Mouse (Mus musculus): ENCODE results near the gene Nipsnap2.
"Not testable (repeated sequence)": the region's sequence is repeated elsewhere in the genome, so short reads cannot be mapped to it uniquely, and the experiment has no call there.

Nipsnap2 gene

GRCm38 (mm10) chr5:129724834-129725773, at the start of gene Nipsnap2:
TSS of gene Nipsnap2 (plus strand) at chr5:129725063.
- DNase-seq (ENCODE audit: low read depth, low spot score) = peak; percentile 92

- DNase-seq (ENCODE audit: low read depth, low spot score) = not testable (repeated sequence)
These were observed 39.7 kb upstream of the Nipsnap2 start for GRCm38 (mm10) chr5:129685141-129685540.

GRCm38 (mm10) chr5:129687621-129688020, 37.2 kb upstream of the Nipsnap2 start:
- no peak for DNase-seq (ENCODE audit: low read depth, low spot score)

GRCm38 (mm10) chr5:129690528-129690927, 34.3 kb upstream of the Nipsnap2 start:
- no peak for DNase-seq (ENCODE audit: low read depth, low spot score)

- peak; percentile 15 for DNase-seq (ENCODE audit: low read depth, low spot score)
These were observed 24.4 kb upstream of the Nipsnap2 start for GRCm38 (mm10) chr5:129700506-129700905.

- DNase-seq (ENCODE audit: low read depth, low spot score) = no peak
These were observed 23.2 kb upstream of the Nipsnap2 start for GRCm38 (mm10) chr5:129701706-129702105.

- no peak for DNase-seq (ENCODE audit: low read depth, low spot score)
These were observed 21.5 kb upstream of the Nipsnap2 start for GRCm38 (mm10) chr5:129703368-129703767.

- DNase-seq (ENCODE audit: low read depth, low spot score) = no peak
These were observed 16.5 kb upstream of the Nipsnap2 start, which contains the start of gene Sept14 for GRCm38 (mm10) chr5:129708412-129708811. TSS of gene Sept14 (minus strand) at chr5:129708512.

- peak; percentile 98 for DNase-seq (ENCODE audit: low read depth, low spot score)
These were observed 9.5 kb upstream of the Nipsnap2 start, which contains the start of gene Mrps17 for GRCm38 (mm10) chr5:129715326-129715861. TSS of gene Mrps17 (plus strand) at chr5:129715497.

- no peak for DNase-seq (ENCODE audit: low read depth, low spot score)
These were observed 7.8 kb upstream of the Nipsnap2 start for GRCm38 (mm10) chr5:129717016-129717415.

- no peak for DNase-seq (ENCODE audit: low read depth, low spot score)
These were observed 4.7 kb upstream of the Nipsnap2 start for GRCm38 (mm10) chr5:129720176-129720575.

- DNase-seq (ENCODE audit: low read depth, low spot score) = no peak
These were observed 595 bp upstream of the Nipsnap2 start for GRCm38 (mm10) chr5:129724268-129724667.

- peak; percentile 19 for DNase-seq (ENCODE audit: low read depth, low spot score)
These were observed 1.0 kb downstream of the Nipsnap2 start for GRCm38 (mm10) chr5:129725774-129726392.

- DNase-seq (ENCODE audit: low read depth, low spot score) = no peak
These were observed 1.9 kb downstream of the Nipsnap2 start for GRCm38 (mm10) chr5:129726784-129727183.

- DNase-seq (ENCODE audit: low read depth, low spot score) = no peak
These were observed 4.4 kb downstream of the Nipsnap2 start for GRCm38 (mm10) chr5:129729286-129729685.

- peak; percentile 95 for DNase-seq (ENCODE audit: low read depth, low spot score)
These were observed 5.5 kb downstream of the Nipsnap2 start for GRCm38 (mm10) chr5:129730344-129730743.

- peak; percentile 28 for DNase-seq (ENCODE audit: low read depth, low spot score)
These were observed 6.2 kb downstream of the Nipsnap2 start for GRCm38 (mm10) chr5:129731021-129731420.

- DNase-seq (ENCODE audit: low read depth, low spot score) = peak; percentile 60
These were observed 16.1 kb downstream of the Nipsnap2 start for GRCm38 (mm10) chr5:129740976-129741375.

GRCm38 (mm10) chr5:129742903-129743488, 18.1 kb downstream of the Nipsnap2 start:
- no peak for DNase-seq (ENCODE audit: low read depth, low spot score)

GRCm38 (mm10) chr5:129744050-129744449, 19.2 kb downstream of the Nipsnap2 start:
- no peak for DNase-seq (ENCODE audit: low read depth, low spot score)

- no peak for DNase-seq (ENCODE audit: low read depth, low spot score)
These were observed 32.0 kb downstream of the Nipsnap2 start for GRCm38 (mm10) chr5:129756886-129757285.

Data from brain, adult 2 months (tissue).